11 mouse cellular contexts compared by ENCODE assay signal in genomic region chr2:132305988-132306387, GRCm38 (mm10). TPM values are rescaled to one million over a fixed set of nuclear protein-coding genes. Genes with fewer than 3 reads are reported as not detected.
A peak's percentile ranks its signal among the peaks of the same experiment; 100 is the strongest.
DNase-seq lines count a peak whose midpoint lies in the region; ATAC-seq and TF ChIP-seq lines count a peak whose summit lies in the region.
"Had no signal": no experiment of that assay in that cellular context is flagged by ENCODE, and none has a peak within 500 bp of the region (broad histone marks: within the 10 kb centered on the region; RNA-seq: fewer than 3 reads in every experiment).

No protein-coding gene starts in this region.

- no peak for TF ChIP-seq POLR2A in thymus, adult 2 months (IDR thresholded peaks at IDR 0.05; ENCODE audit: control insufficient read depth, extremely low read depth, insufficient read depth, low read length, poor library complexity)

- H3K9ac ChIP-seq in intestine, postnatal 0 days (ENCODE audit: low read depth, low read length), result no peak overlapping the region
- H3K9ac ChIP-seq: limb, embryonic 12.5 days; neural tube, embryonic 13.5 days had no signal

- peaks cover 50% of the 10 kb centered on the region for H3K36me3 ChIP-seq in thymus, adult 2 months (ENCODE audit: control insufficient read depth, insufficient read depth, low read length)
- H3K36me3 ChIP-seq in intestine, postnatal 0 days (ENCODE audit: control insufficient read depth, insufficient read depth), result peaks cover 69% of the 10 kb centered on the region

- 29% methylated on average over 4 of the region's 4 CpGs for WGBS in thymus, adult 2 months
- WGBS in intestine, postnatal 0 days, result 62% methylated on average over 4 of the region's 4 CpGs

- H3K27me3 ChIP-seq in thymus, adult 2 months (ENCODE audit: control insufficient read depth, insufficient read depth, low read length), result no peaks in the 10 kb centered on the region
- H3K27me3 ChIP-seq in intestine, postnatal 0 days (replicated peaks; ENCODE audit: control insufficient read depth, insufficient read depth, low read length), result no peaks in the 10 kb centered on the region
- H3K27me3 ChIP-seq: limb, embryonic 12.5 days; neural tube, embryonic 13.5 days had no signal

- peak; percentile 80 for DNase-seq in heart, adult 11 months
- no peak for DNase-seq in heart, postnatal 25 days (ENCODE audit: low spot score)
- DNase-seq in thymus, adult 2 months, result peak; percentile 25
- DNase-seq in thymus, adult 18-20 months, result no peak
- no peak for DNase-seq in spleen, postnatal 14 days (ENCODE audit: low spot score in 2 of 2)
- DNase-seq in cerebellum, postnatal 25 days, result no peak
- DNase-seq: heart, postnatal 36 days had no signal

- H3K4me2 ChIP-seq in intestine, postnatal 0 days (replicated peaks; ENCODE audit: low read depth), result no peak overlapping the region
- H3K4me2 ChIP-seq: limb, embryonic 12.5 days; neural tube, embryonic 13.5 days had no signal

- no peak for ATAC-seq in intestine, postnatal 0 days
- no peak for ATAC-seq in erythroblast, adult 5-6 weeks (replicated peaks; ENCODE audit: low FRiP score, poor library complexity, severe bottlenecking)

- no peaks in the 10 kb centered on the region for H3K9me3 ChIP-seq in intestine, postnatal 0 days (ENCODE audit: control insufficient read depth)
- H3K9me3 ChIP-seq: limb, embryonic 12.5 days; neural tube, embryonic 13.5 days had no signal

- H3K4me1 ChIP-seq in thymus, adult 2 months (replicated peaks; ENCODE audit: control insufficient read depth, insufficient read depth, low read length), result no peaks in the 10 kb centered on the region
- H3K4me1 ChIP-seq in intestine, postnatal 0 days (replicated peaks; ENCODE audit: control insufficient read depth, insufficient read depth, low read length), result no peaks in the 10 kb centered on the region
- H3K4me1 ChIP-seq: limb, embryonic 12.5 days; neural tube, embryonic 13.5 days had no signal

- H3K27ac ChIP-seq in thymus, adult 2 months (ENCODE audit: control insufficient read depth, insufficient read depth, low read length), result no peak overlapping the region
- H3K27ac ChIP-seq in intestine, postnatal 0 days (ENCODE audit: low read depth, low read length), result no peak overlapping the region
- H3K27ac ChIP-seq: limb, embryonic 12.5 days; neural tube, embryonic 13.5 days had no signal

- intact Hi-C loops in heart, postnatal 25 days (cut with DNase I), result loop anchor here (2.0 kb wide), 1 partner anchor 35 kb away; no protein-coding TSS in a partner anchor

- peak; percentile 96 for TF ChIP-seq CTCF in thymus, adult 2 months (IDR thresholded peaks at IDR 0.05; ENCODE audit: borderline replicate concordance, control insufficient read depth, extremely low read depth, insufficient read depth, low read length, poor library complexity)
- TF ChIP-seq CTCF in intestine, postnatal 0 days (IDR thresholded peaks at IDR 0.05; ENCODE audit: low read depth), result peak; percentile 73

- H3K4me3 ChIP-seq in thymus, adult 2 months (ENCODE audit: control insufficient read depth, insufficient read depth, low read length), result no peak overlapping the region
- H3K4me3 ChIP-seq in intestine, postnatal 0 days (ENCODE audit: low read depth, low read length), result no peak overlapping the region
- H3K4me3 ChIP-seq: limb, embryonic 12.5 days; neural tube, embryonic 13.5 days had no signal

RNA-seq across cellular contexts. Expression of gene Cds2, which starts 43.0 kb away (rescaled TPM):
- 10 to 100 TPM; 78.3 to 96.3 TPM for total RNA-seq in heart, postnatal 25 days (2021)
- polyA plus RNA-seq in thymus, adult 2 months (2012; rRNA removed), result 74.7 and 77.9 TPM in 2 replicates
- 16.2 and 17.3 TPM in 2 replicates for polyA plus RNA-seq in intestine, postnatal 0 days (2015; fragmentation: Nextera tagmentation; extraction: Ambion mirVana)
- total RNA-seq in erythroblast, adult 5-6 weeks (2015; ENCODE audit: low replicate concordance), result 5.4 and 6.1 TPM in 2 replicates
- 6.0 and 7.9 TPM in 2 replicates for total RNA-seq in erythroblast, adult 5-6 weeks (2017; ENCODE audit: low replicate concordance)

RNA-seq across cellular contexts. Expression of gene Pcna, which starts 52.9 kb away (rescaled TPM):
- 10 to 100 TPM; 37.5 to 40.9 TPM for total RNA-seq in heart, postnatal 25 days (2021)
- 382 and 470 TPM in 2 replicates for polyA plus RNA-seq in thymus, adult 2 months (2012; rRNA removed)
- 105 and 106 TPM in 2 replicates for polyA plus RNA-seq in intestine, postnatal 0 days (2015; fragmentation: Nextera tagmentation; extraction: Ambion mirVana)
- 310 and 324 TPM in 2 replicates for total RNA-seq in erythroblast, adult 5-6 weeks (2015; ENCODE audit: low replicate concordance)
- 228 and 255 TPM in 2 replicates for total RNA-seq in erythroblast, adult 5-6 weeks (2017; ENCODE audit: low replicate concordance)

RNA-seq across cellular contexts. Expression of gene Tmem230, which starts 58.4 kb away (rescaled TPM):
- 10 to 100 TPM; 22.6 to 23.9 TPM for total RNA-seq in heart, postnatal 25 days (2021)
- polyA plus RNA-seq in thymus, adult 2 months (2012; rRNA removed), result 75.0 and 82.6 TPM in 2 replicates
- polyA plus RNA-seq in intestine, postnatal 0 days (2015; fragmentation: Nextera tagmentation; extraction: Ambion mirVana), result 31.2 and 34.3 TPM in 2 replicates
- total RNA-seq in erythroblast, adult 5-6 weeks (2015; ENCODE audit: low replicate concordance), result 21.3 and 27.4 TPM in 2 replicates
- 9.9 and 13.3 TPM in 2 replicates for total RNA-seq in erythroblast, adult 5-6 weeks (2017; ENCODE audit: low replicate concordance)

Comparison
In these comparisons a context has a peak if more than half of its experiments do, and no peak if none do; other contexts are left out.
1. DNase-seq: peak in heart, adult 11 months (single experiment) and thymus, adult 2 months (single experiment); none in heart, postnatal 25 days (single experiment), thymus, adult 18-20 months (0 of 2), spleen, postnatal 14 days (0 of 2) and cerebellum, postnatal 25 days (0 of 2).
2. RNA of gene Cds2, which starts 43.0 kb away (total RNA-seq): 78.3 to 96.3 TPM in heart, postnatal 25 days; 5.4 to 7.9 TPM in erythroblast, adult 5-6 weeks; every median in the first group is over 4 times any median in the second.
3. RNA of gene Pcna, which starts 52.9 kb away (total RNA-seq): 228 to 324 TPM in erythroblast, adult 5-6 weeks; 37.5 to 40.9 TPM in heart, postnatal 25 days; every median in the first group is over 4 times any median in the second.